Mouse (Mus musculus): ENCODE results near the gene Iqsec2. TPM values are rescaled to one million over a fixed set of nuclear protein-coding genes. Genes with fewer than 3 reads are reported as not detected.

Iqsec2 gene
- polyA plus RNA-seq, 1 experiment from 2014 or later = 3.6 TPM

GRCm38 (mm10) chrX:152172487-152172935 lies 28.4 kb downstream of the Iqsec2 start:
- peak overlapping the region; percentile 52 for H3K27ac ChIP-seq (ENCODE audit: low read length)

DNA sequence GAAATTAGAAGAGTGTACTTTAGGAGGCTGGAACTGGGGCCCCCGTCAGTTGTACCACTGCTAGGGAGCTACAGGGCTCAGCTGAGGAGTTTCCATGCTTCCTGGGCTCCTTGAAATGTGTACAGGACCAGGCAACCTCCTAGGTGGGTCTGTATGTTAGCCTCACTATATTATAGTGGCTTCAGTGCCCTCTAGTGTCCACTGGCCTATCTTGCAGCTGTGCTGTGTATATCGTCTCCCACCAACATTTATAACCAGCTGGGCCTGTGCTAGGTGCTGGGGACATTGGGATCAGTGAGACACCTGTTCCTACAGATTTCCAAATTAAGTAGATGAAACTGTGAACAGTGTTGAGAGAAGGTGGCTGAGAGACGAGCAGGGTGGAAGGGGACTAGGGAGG lies 31.2 kb downstream of the Iqsec2 start:
- Histone ChIP-seq H3K9ac (ENCODE audit: low read length) (no peak overlapping the region), H3K4me1 (replicated peaks; ENCODE audit: control insufficient read depth, insufficient read depth, low read length) (peaks cover 8% of the 10 kb centered on the region), H3K27me3 (ENCODE audit: control insufficient read depth, insufficient read depth, low read depth, low read length) (peaks cover 12% of the 10 kb centered on the region; the same call in 1 of the 2 replicates), H3K4me2 (ENCODE audit: low read depth, low read length) (no peak overlapping the region), H3K36me3 (ENCODE audit: control insufficient read depth, insufficient read depth, low read length) (no peaks in the 10 kb centered on the region), H3K27ac (ENCODE audit: low read length) (no peak overlapping the region), H3K9me3 (ENCODE audit: control insufficient read depth, low read length) (no peaks in the 10 kb centered on the region), H3K4me3 (ENCODE audit: low read length) (no peak overlapping the region)
- ATAC-seq (ENCODE audit: low read depth) = no peak
- 24% methylated on average over 3 of the region's 3 CpGs for WGBS

More at GRCm38 (mm10) chrX:152172487-152172935, 28.4 kb downstream of the Iqsec2 start:
- Histone ChIP-seq H3K4me3 (ENCODE audit: low read length) (no peak overlapping the region), H3K9ac (ENCODE audit: low read length) (no peak overlapping the region), H3K36me3 (ENCODE audit: control insufficient read depth, insufficient read depth, low read length) (no peaks in the 10 kb centered on the region), H3K4me1 (replicated peaks; ENCODE audit: control insufficient read depth, insufficient read depth, low read length) (peaks cover 5% of the 10 kb centered on the region), H3K9me3 (ENCODE audit: control insufficient read depth, low read length) (no peaks in the 10 kb centered on the region), H3K4me2 (ENCODE audit: low read depth, low read length) (no peak overlapping the region), H3K27me3 (ENCODE audit: control insufficient read depth, insufficient read depth, low read depth, low read length) (peaks cover 15% of the 10 kb centered on the region)
- 26% methylated on average over 3 of the region's 3 CpGs for WGBS
- peak; percentile 77 for ATAC-seq (ENCODE audit: low read depth)

- Histone ChIP-seq H3K4me2 (ENCODE audit: low read depth, low read length) (no peak overlapping the region), H3K9ac (ENCODE audit: low read length) (no peak overlapping the region), H3K36me3 (ENCODE audit: control insufficient read depth, insufficient read depth, low read length) (no peaks in the 10 kb centered on the region), H3K4me1 (replicated peaks; ENCODE audit: control insufficient read depth, insufficient read depth, low read length) (peaks cover 3% of the 10 kb centered on the region; the same call in 1 of the 2 replicates), H3K9me3 (ENCODE audit: control insufficient read depth, low read length) (no peaks in the 10 kb centered on the region), H3K27me3 (ENCODE audit: control insufficient read depth, insufficient read depth, low read depth, low read length) (peaks cover 13% of the 10 kb centered on the region), H3K27ac (ENCODE audit: low read length) (no peak overlapping the region), H3K4me3 (ENCODE audit: low read length) (no peak overlapping the region)
- 80% methylated on average over 2 of the region's 2 CpGs for WGBS
- no peak for ATAC-seq (ENCODE audit: low read depth)
Measured at GRCm38 (mm10) chrX:152177897-152178296, 33.8 kb downstream of the Iqsec2 start.

- ATAC-seq (ENCODE audit: low read depth) = peak; percentile 92
- peak overlapping the region; percentile 49 for H3K4me2 ChIP-seq (ENCODE audit: low read depth, low read length)
- H3K9me3 ChIP-seq (ENCODE audit: control insufficient read depth, low read length) = no peaks in the 10 kb centered on the region
- peak overlapping the region; percentile 50 for H3K4me3 ChIP-seq (ENCODE audit: low read length)
- peaks cover 3% of the 10 kb centered on the region; the same call in 1 of the 2 replicates for H3K4me1 ChIP-seq (replicated peaks; ENCODE audit: control insufficient read depth, insufficient read depth, low read length)
- WGBS = 42% methylated on average over 8 of the region's 8 CpGs
- peaks cover 13% of the 10 kb centered on the region for H3K27me3 ChIP-seq (ENCODE audit: control insufficient read depth, insufficient read depth, low read depth, low read length)
- H3K36me3 ChIP-seq (ENCODE audit: control insufficient read depth, insufficient read depth, low read length) = no peaks in the 10 kb centered on the region
- H3K27ac ChIP-seq (ENCODE audit: low read length) = peak overlapping the region; percentile 70
- peak overlapping the region; percentile 59 for H3K9ac ChIP-seq (ENCODE audit: low read length)
Measured at GRCm38 (mm10) chrX:152178843-152179545, 34.9 kb downstream of the Iqsec2 start.

- Histone ChIP-seq H3K36me3 (ENCODE audit: control insufficient read depth, insufficient read depth, low read length) (no peaks in the 10 kb centered on the region), H3K9me3 (ENCODE audit: control insufficient read depth, low read length) (no peaks in the 10 kb centered on the region), H3K4me3 (ENCODE audit: low read length) (peak overlapping the region; percentile 50), H3K4me1 (replicated peaks; ENCODE audit: control insufficient read depth, insufficient read depth, low read length) (peaks cover 3% of the 10 kb centered on the region; the same call in 1 of the 2 replicates), H3K27me3 (ENCODE audit: control insufficient read depth, insufficient read depth, low read depth, low read length) (peaks cover 13% of the 10 kb centered on the region), H3K4me2 (ENCODE audit: low read depth, low read length) (peak overlapping the region; percentile 49), H3K9ac (ENCODE audit: low read length) (no peak overlapping the region), H3K27ac (ENCODE audit: low read length) (no peak overlapping the region)
- 62% methylated on average over 7 of the region's 7 CpGs for WGBS
- ATAC-seq (ENCODE audit: low read depth) = no peak
Measured at GRCm38 (mm10) chrX:152179670-152180656, 35.9 kb downstream of the Iqsec2 start.

- Histone ChIP-seq H3K27me3 (ENCODE audit: control insufficient read depth, insufficient read depth, low read depth, low read length) (peaks cover 12% of the 10 kb centered on the region), H3K27ac (ENCODE audit: low read length) (no peak overlapping the region), H3K4me2 (ENCODE audit: low read depth, low read length) (no peak overlapping the region), H3K36me3 (ENCODE audit: control insufficient read depth, insufficient read depth, low read length) (no peaks in the 10 kb centered on the region), H3K4me3 (ENCODE audit: low read length) (no peak overlapping the region), H3K4me1 (replicated peaks; ENCODE audit: control insufficient read depth, insufficient read depth, low read length) (no peaks in the 10 kb centered on the region), H3K9ac (ENCODE audit: low read length) (no peak overlapping the region), H3K9me3 (ENCODE audit: control insufficient read depth, low read length) (no peaks in the 10 kb centered on the region)
- no peak for ATAC-seq (ENCODE audit: low read depth)
Measured at GRCm38 (mm10) chrX:152187151-152187550, 43.1 kb downstream of the Iqsec2 start.

DNA sequence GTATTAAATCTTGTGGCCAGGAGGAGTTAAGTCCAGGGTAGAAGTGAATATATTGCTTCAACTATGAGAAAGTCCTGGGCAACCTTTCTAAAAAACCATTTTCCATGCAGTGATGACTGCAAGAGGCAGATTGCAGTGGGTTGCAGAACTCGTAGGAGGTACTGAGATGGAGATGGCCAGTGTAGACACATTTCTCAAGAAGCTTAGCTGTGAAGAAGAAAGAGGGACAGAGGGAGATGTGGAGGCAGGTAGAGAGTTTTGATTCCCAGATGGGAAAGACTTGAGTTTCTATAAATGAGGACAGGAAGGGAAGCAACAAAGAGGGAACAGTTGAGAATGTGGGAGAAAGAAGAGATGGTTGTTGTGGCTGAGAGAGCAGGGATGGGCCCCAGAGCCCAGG lies 47.2 kb downstream of the Iqsec2 start:
- Histone ChIP-seq H3K4me2 (ENCODE audit: low read depth, low read length) (no peak overlapping the region), H3K9me3 (ENCODE audit: control insufficient read depth, low read length) (no peaks in the 10 kb centered on the region), H3K4me3 (ENCODE audit: low read length) (no peak overlapping the region), H3K36me3 (ENCODE audit: control insufficient read depth, insufficient read depth, low read length) (no peaks in the 10 kb centered on the region), H3K27me3 (ENCODE audit: control insufficient read depth, insufficient read depth, low read depth, low read length) (peaks cover 23% of the 10 kb centered on the region), H3K4me1 (replicated peaks; ENCODE audit: control insufficient read depth, insufficient read depth, low read length) (no peaks in the 10 kb centered on the region), H3K9ac (ENCODE audit: low read length) (no peak overlapping the region), H3K27ac (ENCODE audit: low read length) (no peak overlapping the region)
- 71% methylated on average over 1 of the region's 1 CpGs for WGBS
- no peak for ATAC-seq (ENCODE audit: low read depth)

GRCm38 (mm10) chrX:152197814-152198648 lies 54.0 kb downstream of the Iqsec2 start:
- WGBS = 94% methylated on average over 1 of the region's 1 CpGs
- no peak overlapping the region for H3K4me3 ChIP-seq (ENCODE audit: low read length)
- ATAC-seq (ENCODE audit: low read depth) = no peak
- no peaks in the 10 kb centered on the region for H3K4me1 ChIP-seq (replicated peaks; ENCODE audit: control insufficient read depth, insufficient read depth, low read length)
- H3K9ac ChIP-seq (ENCODE audit: low read length) = no peak overlapping the region
- H3K9me3 ChIP-seq (ENCODE audit: control insufficient read depth, low read length) = no peaks in the 10 kb centered on the region
- peaks cover 41% of the 10 kb centered on the region for H3K27me3 ChIP-seq (ENCODE audit: control insufficient read depth, insufficient read depth, low read depth, low read length)
- H3K27ac ChIP-seq (ENCODE audit: low read length) = no peak overlapping the region
- H3K4me2 ChIP-seq (ENCODE audit: low read depth, low read length) = no peak overlapping the region
- no peaks in the 10 kb centered on the region for H3K36me3 ChIP-seq (ENCODE audit: control insufficient read depth, insufficient read depth, low read length)

All from lung, embryonic 16.5 days (tissue).